Mouse (Mus musculus) testis, adult 2 months (tissue): ENCODE data around the gene Sec61a2.

Experiments
- CTCF ChIP-seq: fragments of 200-500 bp; IDR thresholded peaks from 2 replicates; pipeline ENCODE4 v1.5.1; 2012; ENCODE audit warnings: low read depth, mild to moderate bottlenecking, inconsistent platforms, low read length, moderate library complexity; ENCODE audit not compliant: control insufficient read depth, insufficient read depth, insufficient replicate concordance
- POLR2A ChIP-seq: fragments of 200-500 bp; IDR thresholded peaks from 2 replicates; pipeline ENCODE4 v1.6.1; 2012; ENCODE audit warnings: low read depth, mild to moderate bottlenecking, inconsistent platforms, low read length, moderate library complexity; ENCODE audit not compliant: control insufficient read depth

DNA sequence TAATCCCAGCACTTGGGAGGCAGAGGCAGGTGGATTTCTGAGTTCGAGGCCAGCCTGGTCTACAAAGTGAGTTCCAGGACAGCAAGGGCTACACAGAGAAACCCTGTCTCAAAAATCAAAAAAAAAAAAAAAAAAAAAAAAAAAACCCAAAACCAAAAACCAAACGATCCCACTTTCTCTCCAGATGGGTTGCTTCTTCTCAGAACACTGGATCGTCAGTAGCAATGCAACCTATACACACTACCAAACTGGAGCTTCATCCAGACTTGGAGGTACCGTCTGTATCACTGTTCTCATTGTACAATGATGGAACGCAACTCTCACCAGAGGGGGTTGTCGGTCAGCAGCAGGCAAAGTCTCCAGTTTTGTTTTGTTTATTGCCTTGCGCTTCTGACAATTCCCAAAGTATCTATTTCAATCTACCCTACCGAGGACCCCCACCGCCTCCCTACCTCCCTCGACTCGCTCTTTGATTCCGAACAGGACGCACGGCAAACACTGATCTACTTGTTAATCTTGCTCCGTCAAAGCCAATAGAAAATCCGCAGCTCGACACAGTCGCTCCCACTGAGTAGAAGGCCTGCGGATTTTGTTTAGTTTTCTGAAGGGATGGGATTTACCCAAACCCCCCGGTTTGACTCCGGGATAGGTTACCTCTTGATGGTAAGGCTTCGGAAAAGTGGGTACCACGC, 50.9 kb downstream of the Sec61a2 start:
- no peak for TF ChIP-seq CTCF
- no peak for TF ChIP-seq POLR2A
